Mouse (Mus musculus) limb, embryonic 15.5 days (tissue): ENCODE measurements around the gene Tnnt2. TPM values are rescaled to one million over a fixed set of nuclear protein-coding genes. Genes with fewer than 3 reads are reported as not detected.

Experiments used
- ATAC-seq: fragments of 200-750 bp; cut with Nextera tagmentation; 2 replicates; pipeline ENCODE4 v1.8.0; 2017; ENCODE audit warnings: low read depth, moderate TSS enrichment; ENCODE audit not compliant: insufficient number of reproducible peaks, low FRiP score, low TSS enrichment
- H3K27ac ChIP-seq: fragments of 300-500 bp; sonication (generic); 2 replicates; pipeline ENCODE4 v1.5.1; 2015; ENCODE audit warnings: moderate library complexity, mild to moderate bottlenecking, inconsistent platforms
- H3K27me3 ChIP-seq: fragments of 300-500 bp; sonication (generic); 2 replicates; pipeline ENCODE4 v1.6.1; 2015; ENCODE audit warnings: inconsistent platforms
- H3K36me3 ChIP-seq: fragments of 300-500 bp; sonication (generic); 2 replicates; pipeline ENCODE4 v1.6.1; 2015; ENCODE audit warnings: inconsistent platforms
- H3K4me1 ChIP-seq: fragments of 300-500 bp; sonication (generic); 2 replicates; pipeline ENCODE4 v1.6.1; 2015; ENCODE audit warnings: inconsistent platforms
- H3K4me2 ChIP-seq: fragments of 300-500 bp; sonication (generic); 2 replicates; pipeline ENCODE4 v1.6.1; 2015; ENCODE audit warnings: mild to moderate bottlenecking, inconsistent platforms
- H3K4me3 ChIP-seq: fragments of 300-500 bp; sonication (generic); 2 replicates; pipeline ENCODE4 v1.5.1; 2015; ENCODE audit warnings: mild to moderate bottlenecking, inconsistent platforms
- H3K9ac ChIP-seq: fragments of 300-500 bp; sonication (generic); 2 replicates; pipeline ENCODE4 v1.6.1; 2015; ENCODE audit warnings: inconsistent platforms
- H3K9me3 ChIP-seq: fragments of 300-500 bp; sonication (generic); 2 replicates; pipeline ENCODE4 v1.6.1; 2016; ENCODE audit warnings: inconsistent platforms
- WGBS: fragments of 180-500 bp; shearing (Covaris S2); methylation state at CpG from one replicate; pipeline ENCODE4 v1.1.7; 2015; 5-methylcytosine and 5-hydroxymethylcytosine counted together
- polyA plus RNA-seq: library from polyadenylated mRNA; unstranded; fragments of >200 nt; fragmentation: Nextera tagmentation; extraction: Ambion mirVana; gene quantifications from 2 replicates; pipeline ENCODE4 v1.2.1, GENCODE M21; 2015

Tnnt2 gene
- polyA plus RNA-seq, 1 experiment from 2014 or later, result 87.0 TPM

DNA sequence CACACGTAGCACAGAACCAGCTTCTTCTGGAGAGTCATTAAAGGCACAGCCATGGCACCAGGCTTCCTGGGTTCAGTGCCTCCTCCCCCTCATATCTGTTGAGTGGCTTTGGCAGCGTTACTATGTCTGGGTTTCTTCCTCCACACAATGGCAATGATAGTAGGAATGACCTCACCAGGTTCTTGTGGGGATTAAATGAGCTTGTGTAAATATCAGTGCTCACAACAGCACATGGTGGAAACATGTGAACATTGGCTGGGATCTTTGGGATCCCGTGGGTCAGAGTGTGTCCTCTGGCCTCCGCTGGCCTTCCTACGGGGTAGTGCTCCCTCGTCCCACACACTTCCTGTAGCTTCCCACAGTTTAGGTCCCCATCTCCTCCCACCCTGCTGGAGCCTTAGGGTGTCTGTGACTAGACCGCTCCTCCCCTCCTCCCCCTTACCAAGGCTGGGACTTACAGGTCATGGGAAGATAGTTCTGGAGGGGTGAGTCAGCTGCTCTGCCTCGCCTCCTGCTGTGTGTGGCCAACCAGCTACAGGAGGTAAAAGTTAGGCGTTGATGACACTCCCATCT, 25.9 kb downstream of the Tnnt2 start:
- 0 out of 2 replicates have a peak, but pooled peaks have one; percentile 24 for ATAC-seq
- Histone ChIP-seq H3K4me3 (no peak overlapping the region), H3K27me3 (peaks cover 4% of the 10 kb centered on the region; the same call in 1 of the 2 replicates), H3K36me3 (no peaks in the 10 kb centered on the region), H3K9ac (no peak overlapping the region), H3K4me1 (peaks cover 5% of the 10 kb centered on the region; the same call in 1 of the 2 replicates), H3K9me3 (no peaks in the 10 kb centered on the region), H3K27ac (no peak overlapping the region; the same call in 1 of the 2 replicates), H3K4me2 (no peak overlapping the region)
- WGBS, result 63% methylated on average over 9 of the region's 9 CpGs

DNA sequence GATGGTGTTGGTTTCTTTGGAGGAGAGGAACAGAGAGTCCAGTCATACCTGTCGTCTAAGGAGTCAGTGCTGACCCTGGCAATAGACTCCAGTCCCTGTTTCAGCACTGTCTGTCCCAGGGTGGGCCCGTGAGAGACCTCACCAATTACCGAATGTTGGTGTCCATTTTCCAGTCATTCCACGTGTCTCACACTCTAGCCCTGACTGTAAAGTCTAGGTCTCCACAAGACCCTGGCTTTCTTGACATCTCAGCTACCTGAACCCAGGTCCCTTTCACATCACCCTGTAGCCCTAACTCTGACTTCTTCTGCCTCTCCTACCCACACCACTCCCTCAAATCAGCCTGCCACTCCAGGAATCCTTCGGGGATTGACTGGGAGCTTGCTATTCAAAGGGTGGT, 26.4 kb downstream of the Tnnt2 start:
- no peak overlapping the region for H3K4me3 ChIP-seq
- no peak for ATAC-seq
- H3K4me2 ChIP-seq, result no peak overlapping the region
- 75% methylated on average over 5 of the region's 5 CpGs for WGBS
- H3K9me3 ChIP-seq, result no peaks in the 10 kb centered on the region
- H3K36me3 ChIP-seq, result no peaks in the 10 kb centered on the region
- no peak overlapping the region; the same call in 1 of the 2 replicates for H3K27ac ChIP-seq
- H3K9ac ChIP-seq, result no peak overlapping the region
- peaks cover 4% of the 10 kb centered on the region; the same call in 1 of the 2 replicates for H3K27me3 ChIP-seq
- 0 out of 2 replicates have a peak, but pooled peaks cover 3% of the 10 kb centered on the region for H3K4me1 ChIP-seq

DNA sequence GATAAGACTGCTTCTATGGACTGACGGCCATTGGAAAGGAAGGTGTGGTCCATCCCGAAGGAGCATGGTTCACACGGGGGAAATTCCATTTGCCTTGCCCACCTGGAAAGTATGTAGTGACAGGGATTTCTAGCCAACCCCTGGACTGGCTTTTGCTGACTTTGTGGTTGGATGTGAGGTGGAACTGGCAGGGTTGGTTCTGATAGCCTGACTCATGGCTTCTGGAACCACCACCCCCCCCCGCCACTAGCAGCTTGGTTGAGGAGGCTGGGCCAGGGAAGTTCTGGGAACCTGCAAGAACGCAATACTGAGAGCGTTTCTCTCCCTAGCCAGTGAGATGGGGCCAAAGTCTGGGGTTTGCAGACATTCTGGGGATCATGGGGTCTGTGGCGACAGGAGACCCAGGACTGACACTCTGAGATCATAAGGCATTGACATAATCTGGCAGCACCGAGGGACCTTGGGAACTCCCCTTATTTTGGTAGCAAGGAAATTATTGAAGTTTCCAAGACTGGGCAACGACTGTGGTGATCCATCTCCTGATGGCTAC, 27.7 kb downstream of the Tnnt2 start:
- 0 out of 2 replicates have a peak, but pooled peaks cover 3% of the 10 kb centered on the region for H3K4me1 ChIP-seq
- H3K4me3 ChIP-seq, result no peak overlapping the region
- H3K27me3 ChIP-seq, result peaks cover 4% of the 10 kb centered on the region; the same call in 1 of the 2 replicates
- 74% methylated on average over 9 of the region's 9 CpGs for WGBS
- no peak overlapping the region for H3K27ac ChIP-seq
- no peak overlapping the region for H3K4me2 ChIP-seq
- no peaks in the 10 kb centered on the region for H3K36me3 ChIP-seq
- H3K9ac ChIP-seq, result no peak overlapping the region
- H3K9me3 ChIP-seq, result no peaks in the 10 kb centered on the region
- ATAC-seq, result no peak

DNA sequence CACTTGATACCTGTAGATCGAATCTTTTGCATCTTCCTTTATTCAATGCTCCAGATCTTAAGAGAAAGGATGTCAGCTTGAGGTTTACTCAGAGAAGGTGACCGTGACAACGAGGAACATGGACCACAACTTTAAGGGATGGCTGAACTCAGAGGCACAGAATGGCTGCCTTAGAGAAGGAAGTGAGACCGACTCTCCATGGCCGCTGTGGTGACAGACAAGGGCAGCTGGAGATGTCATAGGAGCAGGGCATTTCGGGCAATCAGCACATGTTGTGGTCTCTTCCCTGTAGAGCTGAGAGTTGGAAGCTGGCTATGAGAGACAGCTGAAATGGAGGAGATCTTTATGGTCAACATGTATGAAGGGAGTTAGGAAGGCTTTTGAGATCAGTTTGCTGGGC, 28.7 kb downstream of the Tnnt2 start:
- WGBS, result 86% methylated on average over 6 of the region's 6 CpGs
- ATAC-seq, result no peak
- no peak overlapping the region for H3K9ac ChIP-seq

DNA sequence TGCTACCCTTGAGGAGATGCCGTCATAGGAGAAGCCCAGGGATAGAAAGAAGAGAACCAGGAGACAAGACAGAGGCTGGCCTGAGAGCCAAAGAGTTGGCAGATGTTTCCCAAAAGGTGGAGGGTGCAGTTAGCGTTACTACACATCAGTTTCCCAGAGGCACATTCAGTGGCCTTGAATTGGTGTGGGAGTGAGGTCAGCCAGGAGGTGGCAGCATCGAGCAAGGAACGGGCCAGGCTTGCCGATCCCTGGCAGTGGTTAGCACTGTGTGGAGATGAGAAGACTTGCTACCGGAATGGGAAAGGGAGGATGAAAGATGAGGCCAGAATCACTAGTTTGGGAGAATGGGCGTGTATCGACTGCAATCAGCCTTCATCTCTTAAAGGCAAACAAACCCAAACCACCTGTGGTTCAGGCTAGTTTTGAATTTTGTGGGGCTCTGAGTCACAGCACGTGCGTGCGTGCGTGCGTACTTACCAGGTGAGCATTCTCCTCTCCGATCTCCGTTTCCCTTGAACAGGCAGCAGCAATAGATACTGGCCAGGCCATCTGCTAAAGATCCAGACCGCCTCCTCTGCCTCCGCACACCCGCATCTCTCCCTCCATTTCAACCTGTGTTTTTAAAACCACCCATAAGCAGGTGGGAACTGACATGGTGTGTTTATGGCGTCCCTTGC, 29.5 kb downstream of the Tnnt2 start:
- peak; percentile 73 for ATAC-seq
- no peak overlapping the region for H3K9ac ChIP-seq
- H3K27ac ChIP-seq, result no peak overlapping the region
- H3K4me1 ChIP-seq, result 0 out of 2 replicates have a peak, but pooled peaks cover 3% of the 10 kb centered on the region
- H3K36me3 ChIP-seq, result no peaks in the 10 kb centered on the region
- peaks cover 4% of the 10 kb centered on the region; the same call in 1 of the 2 replicates for H3K27me3 ChIP-seq
- no peaks in the 10 kb centered on the region for H3K9me3 ChIP-seq
- H3K4me3 ChIP-seq, result no peak overlapping the region
- no peak overlapping the region for H3K4me2 ChIP-seq
- 44% methylated on average over 19 of the region's 19 CpGs for WGBS

More for the DNA sequence above, 28.7 kb downstream of the Tnnt2 start:
- no peak overlapping the region for H3K4me2 ChIP-seq
- no peaks in the 10 kb centered on the region for H3K9me3 ChIP-seq
- H3K27me3 ChIP-seq, result peaks cover 4% of the 10 kb centered on the region; the same call in 1 of the 2 replicates
- no peak overlapping the region for H3K27ac ChIP-seq
- no peaks in the 10 kb centered on the region for H3K36me3 ChIP-seq
- H3K4me3 ChIP-seq, result no peak overlapping the region
- H3K4me1 ChIP-seq, result 0 out of 2 replicates have a peak, but pooled peaks cover 3% of the 10 kb centered on the region

DNA sequence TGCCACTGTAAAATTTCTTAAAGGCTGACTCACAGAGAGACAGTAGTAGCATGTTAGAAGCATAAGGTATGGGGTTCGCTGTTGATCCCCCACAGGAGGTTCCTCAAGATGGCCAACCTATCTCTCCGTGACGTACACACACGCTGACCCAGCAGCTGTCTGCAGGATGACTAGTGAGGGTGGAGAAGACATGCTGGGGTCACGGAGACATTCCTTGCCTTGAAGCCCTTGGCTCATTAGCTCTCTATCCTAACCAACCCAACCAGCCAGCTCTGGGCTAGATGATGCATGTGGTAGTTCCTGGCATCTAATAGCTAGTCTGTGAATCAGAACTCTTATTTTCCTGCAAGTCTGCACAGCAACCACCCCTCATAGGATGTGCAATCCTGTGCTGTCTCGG, 32.4 kb downstream of the Tnnt2 start:
- Histone ChIP-seq H3K9ac (no peak overlapping the region), H3K27ac (no peak overlapping the region), H3K4me1 (no peaks in the 10 kb centered on the region), H3K4me3 (no peak overlapping the region), H3K4me2 (no peak overlapping the region), H3K27me3 (peaks cover 4% of the 10 kb centered on the region; the same call in 1 of the 2 replicates), H3K9me3 (no peaks in the 10 kb centered on the region), H3K36me3 (no peaks in the 10 kb centered on the region)
- ATAC-seq, result no peak
- WGBS, result 88% methylated on average over 6 of the region's 6 CpGs

DNA sequence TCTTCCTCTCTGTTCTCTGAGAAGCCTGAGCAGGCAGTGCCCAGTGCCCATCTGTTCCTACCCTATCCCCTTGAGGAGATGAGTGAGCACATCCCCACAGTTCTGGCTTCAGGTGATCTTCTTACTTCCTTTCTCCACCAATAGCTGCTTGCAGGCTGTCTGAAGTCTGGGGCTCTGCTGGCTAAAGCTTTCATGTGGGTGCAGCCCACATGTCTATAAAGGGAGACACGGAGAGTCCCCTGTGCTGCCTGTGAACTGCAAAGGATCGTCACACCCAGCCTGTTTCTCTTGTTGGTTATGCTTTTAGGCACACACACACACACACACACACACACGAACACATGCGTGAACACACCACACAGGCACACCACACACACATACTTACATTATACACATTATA, 36.8 kb downstream of the Tnnt2 start:
- no peaks in the 10 kb centered on the region for H3K36me3 ChIP-seq
- no peak overlapping the region for H3K9ac ChIP-seq
- no peak overlapping the region for H3K4me3 ChIP-seq
- H3K27me3 ChIP-seq, result no peaks in the 10 kb centered on the region
- H3K4me1 ChIP-seq, result no peaks in the 10 kb centered on the region
- H3K9me3 ChIP-seq, result no peaks in the 10 kb centered on the region
- 71% methylated on average over 4 of the region's 4 CpGs for WGBS
- no peak overlapping the region for H3K27ac ChIP-seq
- ATAC-seq, result no peak
- no peak overlapping the region for H3K4me2 ChIP-seq

DNA sequence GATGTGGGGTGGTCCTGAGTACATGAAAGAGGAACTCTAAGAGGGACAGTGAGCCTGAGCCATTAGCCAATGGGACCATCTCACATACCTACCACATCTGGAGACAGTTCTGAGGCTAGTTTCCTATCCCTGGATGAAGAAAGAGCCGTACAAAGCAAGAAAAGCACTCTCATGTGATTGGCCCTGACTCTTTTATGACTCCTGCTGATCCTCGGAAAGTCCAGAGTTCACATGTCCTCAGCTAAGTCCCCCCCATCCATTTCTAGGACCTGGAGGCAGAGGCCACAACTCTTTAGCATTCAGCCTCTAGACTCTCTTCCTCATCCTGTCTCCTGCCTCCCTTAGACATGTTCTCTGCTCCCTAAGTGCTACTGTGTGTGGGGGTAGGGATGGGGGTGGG, 41.1 kb downstream of the Tnnt2 start:
- Histone ChIP-seq H3K9ac (no peak overlapping the region), H3K4me2 (no peak overlapping the region), H3K27me3 (no peaks in the 10 kb centered on the region), H3K4me3 (no peak overlapping the region), H3K4me1 (no peaks in the 10 kb centered on the region), H3K9me3 (no peaks in the 10 kb centered on the region), H3K27ac (no peak overlapping the region), H3K36me3 (no peaks in the 10 kb centered on the region)
- ATAC-seq, result no peak
- 59% methylated on average over 2 of the region's 2 CpGs for WGBS

DNA sequence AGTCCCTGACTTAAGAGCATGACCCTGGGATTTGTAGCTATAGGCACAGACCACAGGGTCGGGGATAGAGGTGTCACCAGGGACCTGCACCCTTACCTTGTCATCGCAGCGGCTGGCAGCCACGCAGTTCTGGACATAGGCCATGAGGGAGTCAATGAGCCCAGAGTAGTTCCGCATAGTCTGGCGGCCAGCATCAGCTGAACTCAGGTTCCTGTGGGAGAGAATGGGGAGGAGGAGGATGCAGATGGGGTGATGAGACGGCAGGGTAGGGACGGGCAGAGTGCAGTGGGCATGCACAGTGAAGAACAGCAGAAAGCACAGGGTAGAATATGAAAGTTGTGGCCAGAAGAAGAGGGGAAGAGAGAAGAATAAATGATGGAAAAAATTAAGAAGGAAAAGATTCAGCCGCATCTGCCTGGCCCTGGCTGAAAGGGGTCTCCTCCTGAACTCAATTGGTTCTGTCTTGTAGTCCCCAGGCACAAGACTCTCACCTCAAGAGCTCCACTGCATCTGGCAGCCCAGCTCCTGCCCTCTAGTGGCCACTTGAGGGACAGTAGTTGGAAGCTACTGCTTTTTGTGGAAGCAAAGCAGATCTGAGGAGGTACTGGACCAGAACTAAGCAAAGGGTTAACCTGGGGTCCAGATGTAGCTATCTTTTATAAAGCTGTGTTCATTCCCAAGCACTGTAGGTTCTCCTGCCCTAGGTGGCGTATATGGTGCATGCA, 46.4 kb downstream of the Tnnt2 start:
- Histone ChIP-seq H3K4me3 (no peak overlapping the region), H3K9me3 (no peaks in the 10 kb centered on the region), H3K27ac (no peak overlapping the region), H3K4me1 (no peaks in the 10 kb centered on the region), H3K36me3 (no peaks in the 10 kb centered on the region), H3K27me3 (no peaks in the 10 kb centered on the region), H3K4me2 (no peak overlapping the region), H3K9ac (no peak overlapping the region)
- ATAC-seq, result no peak
- WGBS, result 73% methylated on average over 10 of the region's 10 CpGs

DNA sequence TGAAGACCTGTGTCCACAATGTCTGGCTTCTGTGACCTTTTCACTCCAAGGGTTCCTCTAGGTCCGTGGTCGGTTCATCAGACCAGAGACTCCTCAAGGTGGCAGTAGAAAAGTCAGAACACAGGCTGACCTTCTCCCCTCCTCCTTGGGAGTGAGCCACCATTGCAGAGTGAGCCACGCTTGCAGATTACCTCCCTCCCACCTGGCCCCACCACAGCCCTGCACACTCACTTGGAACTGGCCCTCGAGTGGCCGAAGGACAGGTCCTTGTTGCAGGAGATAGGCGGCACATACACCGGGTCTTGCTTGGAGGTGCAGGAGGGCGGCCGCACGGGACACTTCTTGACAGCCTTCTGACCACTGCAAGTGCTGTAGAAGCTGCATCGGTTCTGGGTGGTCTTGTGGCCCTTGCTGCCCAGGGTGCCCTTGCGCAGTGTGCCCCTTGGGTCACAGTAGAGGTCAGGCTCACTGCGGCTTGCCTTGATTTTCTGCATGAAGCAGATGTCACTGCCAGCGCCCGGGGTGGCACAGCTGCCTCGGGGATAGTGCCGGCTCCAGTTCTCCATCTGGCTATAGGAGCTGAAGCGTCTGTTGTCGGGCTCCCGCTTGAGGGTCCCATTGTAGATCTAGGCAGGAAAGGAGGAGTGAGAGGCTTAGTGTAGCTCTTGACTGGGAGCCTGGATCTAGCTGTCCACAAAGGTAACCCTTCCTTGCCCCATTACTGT, 53.5 kb downstream of the Tnnt2 start:
- Histone ChIP-seq H3K9ac (no peak overlapping the region), H3K4me3 (no peak overlapping the region), H3K27ac (no peak overlapping the region), H3K4me1 (peaks cover 9% of the 10 kb centered on the region; the same call in 1 of the 2 replicates), H3K9me3 (no peaks in the 10 kb centered on the region), H3K36me3 (no peaks in the 10 kb centered on the region), H3K4me2 (no peak overlapping the region), H3K27me3 (no peaks in the 10 kb centered on the region)
- 78% methylated on average over 20 of the region's 20 CpGs for WGBS
- no peak; the same call in 1 of the 2 replicates for ATAC-seq
